Mouse (Mus musculus) forebrain, embryonic 13.5 days (tissue): ENCODE measurements around the gene Foxb1. TPM values are rescaled to one million over a fixed set of nuclear protein-coding genes. Genes with fewer than 3 reads are reported as not detected.

Experiments used
- ATAC-seq: fragments of 200-750 bp; cut with Nextera tagmentation; 2 replicates; pipeline ENCODE4 v1.8.0; 2017
- H3K27ac ChIP-seq: fragments of 300-500 bp; sonication (generic); 2 replicates; pipeline ENCODE4 v1.5.1; 2015; ENCODE audit warnings: inconsistent platforms, mild to moderate bottlenecking, moderate library complexity
- H3K27me3 ChIP-seq: fragments of 300-500 bp; sonication (generic); 2 replicates; pipeline ENCODE4 v1.6.1; 2015; ENCODE audit warnings: mild to moderate bottlenecking, inconsistent platforms
- H3K36me3 ChIP-seq: fragments of 300-500 bp; sonication (generic); 2 replicates; pipeline ENCODE4 v1.6.1; 2015; ENCODE audit warnings: mild to moderate bottlenecking, inconsistent platforms; ENCODE audit not compliant: poor library complexity, severe bottlenecking
- H3K4me1 ChIP-seq: fragments of 300-500 bp; sonication (generic); 2 replicates; pipeline ENCODE4 v1.6.1; 2015; ENCODE audit warnings: inconsistent platforms
- H3K4me2 ChIP-seq: fragments of 300-500 bp; sonication (generic); 2 replicates; pipeline ENCODE4 v1.6.1; 2015; ENCODE audit warnings: inconsistent platforms, mild to moderate bottlenecking, moderate library complexity
- H3K4me3 ChIP-seq: fragments of 300-500 bp; sonication (generic); 2 replicates; pipeline ENCODE4 v1.5.1; 2015; ENCODE audit warnings: mild to moderate bottlenecking, inconsistent platforms
- H3K9ac ChIP-seq: fragments of 300-500 bp; sonication (generic); 2 replicates; pipeline ENCODE4 v1.6.1; 2015; ENCODE audit warnings: mild to moderate bottlenecking, inconsistent platforms
- H3K9me3 ChIP-seq: fragments of 300-500 bp; sonication (generic); replicated peaks from 2 replicates; pipeline ENCODE4 v1.6.1; 2016; ENCODE audit warnings: inconsistent platforms
- WGBS: fragments of 180-500 bp; shearing (Covaris S2); methylation state at CpG from one replicate; pipeline ENCODE4 v1.1.7; 2015; 5-methylcytosine and 5-hydroxymethylcytosine counted together
- polyA plus RNA-seq: library from polyadenylated mRNA; unstranded; fragments of >200 nt; fragmentation: Nextera tagmentation; extraction: Ambion mirVana; gene quantifications from 2 replicates; pipeline ENCODE4 v1.2.1, GENCODE M21; 2015

The Foxb1 gene
- polyA plus RNA-seq: 1.6 and 3.2 TPM in 2 replicates

DNA sequence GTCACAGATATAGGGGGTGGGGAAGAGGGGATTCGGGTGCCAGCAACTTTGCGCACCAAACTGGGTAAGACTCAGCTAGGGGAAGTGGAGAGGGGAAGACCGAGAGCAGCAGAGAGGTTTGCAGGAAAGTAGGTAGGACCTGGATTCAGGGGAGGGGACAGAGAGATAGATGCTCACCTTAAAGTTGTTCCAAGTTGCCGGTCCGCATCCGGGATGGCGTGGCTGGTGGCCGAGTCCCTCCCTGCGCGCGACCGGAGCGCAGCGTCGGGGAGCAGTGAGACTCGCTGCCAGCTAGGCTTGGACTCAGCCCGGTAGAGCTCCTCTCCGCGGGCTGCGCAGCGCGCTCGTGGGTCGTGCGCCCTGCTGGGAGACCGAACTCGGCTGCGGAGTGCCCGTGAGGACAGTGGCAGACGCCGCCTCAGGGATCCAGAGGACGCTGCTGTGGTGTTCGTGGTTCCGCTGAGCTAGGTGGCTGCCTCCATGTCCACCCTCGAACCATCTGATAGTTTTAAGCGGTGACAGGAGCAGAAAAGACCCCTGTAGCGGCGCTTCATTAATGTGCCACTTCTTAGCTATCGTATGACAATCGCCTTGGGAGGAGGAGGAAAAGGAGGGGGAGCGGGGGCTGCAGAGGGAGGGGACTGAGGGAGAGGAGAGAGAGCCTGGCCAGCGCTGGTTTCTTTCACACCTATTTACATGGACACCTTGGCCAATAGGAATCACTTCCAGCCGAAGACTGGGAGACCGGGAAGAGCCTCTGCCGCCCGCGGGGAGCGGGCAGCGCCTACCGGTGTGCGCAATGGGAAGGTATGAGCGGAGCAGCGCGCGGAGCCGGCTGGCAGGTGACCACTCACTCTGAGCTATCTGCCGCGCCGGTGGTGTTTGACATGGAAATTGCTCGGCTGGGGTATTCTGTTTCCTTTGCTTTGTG lies at the start of gene Foxb1:
Gene Foxb1 (minus strand): TSS at position 570 of the 931 bp plus-strand sequence.
- ATAC-seq: 0 out of 2 replicates have a peak, but pooled peaks have one; percentile 8
- H3K27ac ChIP-seq: no peak within 1 kb of the TSS
- H3K4me1 ChIP-seq: peaks cover 40% of the 10 kb centered on the region
- no peaks in the 10 kb centered on the region for H3K9me3 ChIP-seq
- peak within 1 kb of the TSS; percentile 31 for H3K4me3 ChIP-seq
- peak within 1 kb of the TSS; percentile 45 for H3K4me2 ChIP-seq
- H3K36me3 ChIP-seq: no peaks in the 10 kb centered on the region
- WGBS: under 1% methylated on average over 60 of the region's 60 CpGs
- peak within 1 kb of the TSS; percentile 40; the same call in 1 of the 2 replicates for H3K9ac ChIP-seq
- peaks cover 99% of the 10 kb centered on the region for H3K27me3 ChIP-seq

DNA sequence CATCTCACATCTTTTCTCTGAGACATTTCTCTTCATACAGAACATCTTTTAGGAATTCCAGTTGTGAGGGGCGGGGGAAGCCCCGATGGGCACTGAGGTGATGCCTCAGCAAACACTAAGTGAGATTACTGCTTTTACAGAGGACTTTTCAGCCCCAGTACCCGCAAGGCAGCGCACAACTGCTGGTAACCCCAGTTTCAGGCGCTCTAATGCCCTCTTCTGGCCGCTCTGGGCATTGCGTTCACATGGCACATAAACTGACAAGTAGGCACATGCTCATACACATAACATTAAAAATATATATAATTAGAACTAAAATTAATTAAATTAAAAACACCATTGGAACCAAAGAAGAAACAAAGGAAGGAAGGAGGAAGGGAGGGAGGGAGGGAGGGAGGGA lies 29.8 kb upstream of the Foxb1 start:
- no peak overlapping the region for H3K4me2 ChIP-seq

DNA sequence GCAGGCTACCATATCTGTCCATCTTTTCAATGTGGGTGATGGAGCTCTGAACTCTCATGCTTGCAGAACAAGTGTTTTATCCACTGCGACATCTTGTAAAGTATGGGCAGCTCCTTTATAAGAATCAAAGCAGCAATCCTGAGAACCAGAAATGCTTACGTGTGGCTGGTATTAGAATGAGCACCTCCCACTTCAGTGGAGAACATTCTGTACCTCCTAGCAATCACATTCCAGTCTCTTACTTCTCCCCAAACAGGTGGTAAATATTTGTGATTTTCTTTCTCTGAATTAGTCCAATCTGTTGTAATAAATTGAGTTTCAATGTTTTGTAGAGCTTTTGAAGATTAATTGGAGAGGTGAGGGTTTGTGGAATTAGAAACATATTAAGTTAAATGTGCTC lies 19.3 kb upstream of the Foxb1 start:
- Histone ChIP-seq H3K4me2 (no peak overlapping the region), H3K27me3 (peaks cover 76% of the 10 kb centered on the region), H3K4me1 (no peaks in the 10 kb centered on the region), H3K9ac (no peak overlapping the region), H3K36me3 (no peaks in the 10 kb centered on the region), H3K4me3 (no peak overlapping the region), H3K27ac (no peak overlapping the region), H3K9me3 (no peaks in the 10 kb centered on the region)
- 91% methylated on average over 2 of the region's 2 CpGs for WGBS
- ATAC-seq: no peak

More for the DNA sequence above, 29.8 kb upstream of the Foxb1 start:
- Histone ChIP-seq H3K4me1 (no peaks in the 10 kb centered on the region), H3K27ac (no peak overlapping the region), H3K9me3 (no peaks in the 10 kb centered on the region), H3K9ac (no peak overlapping the region), H3K36me3 (no peaks in the 10 kb centered on the region), H3K4me3 (no peak overlapping the region), H3K27me3 (peaks cover 35% of the 10 kb centered on the region)
- ATAC-seq: no peak
- WGBS: 60% methylated on average over 7 of the region's 7 CpGs

DNA sequence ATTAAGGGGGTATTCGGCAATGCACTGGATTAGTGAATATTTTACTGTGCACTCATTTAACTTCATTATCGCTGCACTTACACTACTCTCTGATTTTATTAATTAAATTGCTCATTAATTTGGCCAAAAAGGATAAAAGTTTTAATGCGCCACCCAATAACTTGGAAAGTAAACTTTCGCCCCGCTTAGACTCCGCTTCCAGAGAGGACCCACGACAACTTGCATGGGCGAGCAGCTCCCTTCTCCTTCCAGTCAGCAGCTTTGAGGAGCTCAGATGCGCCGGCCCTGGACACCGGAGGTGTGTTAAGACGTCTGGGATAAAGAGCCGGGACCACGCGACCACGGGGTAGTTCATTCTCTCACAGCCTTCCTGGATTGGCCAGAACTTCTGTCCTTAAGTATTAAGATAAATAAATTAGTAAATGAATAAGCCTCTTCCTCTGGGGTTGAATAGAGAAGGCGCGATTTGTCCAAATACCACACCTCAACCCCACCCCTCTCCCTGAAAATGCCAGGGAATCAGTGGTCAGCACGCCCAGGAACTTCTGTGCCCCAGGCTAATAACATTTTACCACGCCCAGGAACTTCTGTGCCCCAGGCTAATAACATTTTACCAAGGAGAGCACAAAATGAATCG lies 9.3 kb upstream of the Foxb1 start:
- H3K4me3 ChIP-seq: no peak overlapping the region
- no peaks in the 10 kb centered on the region for H3K9me3 ChIP-seq
- peaks cover 99% of the 10 kb centered on the region for H3K27me3 ChIP-seq
- WGBS: 2% methylated on average over 21 of the region's 21 CpGs
- no peak overlapping the region for H3K27ac ChIP-seq
- H3K9ac ChIP-seq: no peak overlapping the region
- H3K4me1 ChIP-seq: peaks cover 36% of the 10 kb centered on the region
- no peaks in the 10 kb centered on the region for H3K36me3 ChIP-seq
- H3K4me2 ChIP-seq: peak overlapping the region; percentile 14; the same call in 1 of the 2 replicates
- ATAC-seq: peak; percentile 41

DNA sequence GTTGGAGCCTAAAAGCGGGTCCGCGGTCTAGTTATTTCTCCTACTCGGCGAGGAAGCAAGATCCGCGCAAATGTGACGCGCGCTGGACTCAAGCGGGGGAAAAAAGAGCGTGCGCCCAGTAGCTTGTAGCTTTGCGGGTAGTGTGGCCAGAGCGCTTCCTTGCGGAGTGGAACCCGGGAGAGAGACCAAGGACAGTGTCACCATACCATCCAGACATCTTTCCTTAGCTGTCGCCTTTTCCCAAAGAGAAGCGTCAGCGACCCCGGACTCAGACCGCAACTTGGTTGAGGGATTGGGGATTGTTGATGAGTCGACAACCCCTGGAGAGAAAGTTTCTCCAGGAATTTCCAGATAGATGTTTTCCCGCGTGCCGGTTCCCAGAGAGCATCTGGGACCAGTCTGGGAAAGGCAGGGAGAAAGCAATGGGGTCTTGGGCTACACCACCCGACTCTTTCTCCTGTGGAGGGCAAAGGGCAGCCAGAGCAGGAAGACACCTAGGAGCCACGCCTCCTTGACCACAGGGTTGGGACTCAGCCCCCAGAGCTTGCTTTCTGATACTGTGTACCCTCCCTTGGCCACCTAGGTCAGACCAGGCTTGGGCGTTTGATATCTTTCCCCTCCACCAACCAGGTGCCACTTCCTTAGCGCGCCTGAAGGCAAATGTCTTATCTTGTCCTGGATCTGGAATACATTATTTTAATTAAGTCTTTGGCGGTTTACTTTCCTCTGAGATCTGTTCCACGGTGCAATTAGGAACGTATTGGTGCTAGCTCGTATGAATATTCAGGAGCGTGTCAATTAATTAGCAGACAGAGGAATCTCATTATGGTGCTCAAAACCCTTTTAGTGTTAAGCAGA lies 8.6 kb upstream of the Foxb1 start:
- H3K27ac ChIP-seq: no peak overlapping the region
- H3K4me2 ChIP-seq: peak overlapping the region; percentile 10; the same call in 1 of the 2 replicates
- H3K4me3 ChIP-seq: no peak overlapping the region
- WGBS: under 1% methylated on average over 36 of the region's 36 CpGs
- peak; percentile 77 for ATAC-seq
- H3K27me3 ChIP-seq: peaks cover 100% of the 10 kb centered on the region
- no peaks in the 10 kb centered on the region for H3K9me3 ChIP-seq
- no peaks in the 10 kb centered on the region for H3K36me3 ChIP-seq
- H3K4me1 ChIP-seq: peaks cover 42% of the 10 kb centered on the region
- no peak overlapping the region for H3K9ac ChIP-seq

DNA sequence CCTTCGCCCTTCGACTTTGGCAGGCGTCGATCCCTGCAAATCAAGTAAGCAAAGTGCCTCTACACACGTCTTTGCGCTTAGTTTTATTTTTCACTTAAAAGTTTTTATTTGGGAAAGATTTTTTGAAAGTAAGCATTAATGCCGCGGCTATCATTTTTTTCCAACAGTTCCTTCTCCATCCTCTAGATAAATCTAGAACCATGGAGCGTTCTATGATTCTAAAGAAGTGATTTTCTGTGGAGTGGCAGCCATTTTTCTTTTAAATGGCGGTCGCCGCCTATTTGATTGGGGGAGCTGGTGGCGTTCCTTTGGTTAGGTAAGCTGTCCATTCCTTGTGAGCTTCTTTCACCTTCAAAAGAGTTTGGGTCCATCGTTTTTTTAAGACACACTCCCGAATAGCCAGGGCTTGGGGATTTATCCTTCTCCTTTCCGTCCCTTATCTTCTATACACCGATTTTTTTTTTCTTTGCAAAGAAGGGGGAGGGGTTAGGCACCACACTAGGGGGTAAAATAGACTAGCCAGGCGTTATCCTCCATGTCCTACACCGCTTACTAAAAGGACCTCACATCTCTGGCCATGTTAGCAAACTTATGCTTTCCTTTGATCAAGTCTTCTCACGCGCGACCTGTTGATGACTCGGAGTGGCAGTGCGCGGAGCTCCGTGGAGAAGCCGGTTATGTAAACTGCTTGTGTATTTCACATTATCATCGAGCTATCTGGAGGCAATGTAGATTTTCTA lies 7.6 kb upstream of the Foxb1 start:
- H3K4me2 ChIP-seq: no peak overlapping the region
- no peak for ATAC-seq
- peaks cover 43% of the 10 kb centered on the region for H3K4me1 ChIP-seq
- H3K27ac ChIP-seq: no peak overlapping the region
- H3K9me3 ChIP-seq: no peaks in the 10 kb centered on the region
- H3K4me3 ChIP-seq: no peak overlapping the region
- no peaks in the 10 kb centered on the region for H3K36me3 ChIP-seq
- under 1% methylated on average over 28 of the region's 28 CpGs for WGBS
- H3K27me3 ChIP-seq: peaks cover 100% of the 10 kb centered on the region
- no peak overlapping the region for H3K9ac ChIP-seq

DNA sequence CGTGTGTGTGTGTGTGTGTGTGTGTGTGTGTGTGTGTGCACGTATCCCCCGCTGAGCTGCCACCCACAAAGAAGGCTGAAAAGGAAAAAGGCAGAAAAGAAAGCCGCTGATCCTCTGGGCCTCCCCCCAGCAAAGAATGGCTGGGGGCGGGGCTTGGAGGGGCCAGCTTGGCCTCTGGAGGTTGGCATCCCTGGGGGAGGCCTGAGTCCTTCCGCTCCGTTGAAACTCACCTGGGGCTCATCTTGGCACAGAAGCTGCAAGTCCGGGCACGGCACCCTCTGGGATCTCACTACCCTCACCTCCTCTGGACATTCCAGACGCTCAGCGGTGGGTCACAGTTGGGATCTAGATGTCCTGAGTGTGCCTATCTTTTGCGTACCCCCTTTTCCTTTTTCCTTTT lies 6.7 kb upstream of the Foxb1 start:
- peaks cover 100% of the 10 kb centered on the region for H3K27me3 ChIP-seq
- no peak overlapping the region for H3K9ac ChIP-seq
- H3K4me2 ChIP-seq: no peak overlapping the region
- H3K4me3 ChIP-seq: no peak overlapping the region
- no peak overlapping the region for H3K27ac ChIP-seq
- peaks cover 46% of the 10 kb centered on the region for H3K4me1 ChIP-seq
- H3K9me3 ChIP-seq: no peaks in the 10 kb centered on the region
- ATAC-seq: no peak
- 0% methylated on average over 10 of the region's 12 CpGs for WGBS
- H3K36me3 ChIP-seq: no peaks in the 10 kb centered on the region

DNA sequence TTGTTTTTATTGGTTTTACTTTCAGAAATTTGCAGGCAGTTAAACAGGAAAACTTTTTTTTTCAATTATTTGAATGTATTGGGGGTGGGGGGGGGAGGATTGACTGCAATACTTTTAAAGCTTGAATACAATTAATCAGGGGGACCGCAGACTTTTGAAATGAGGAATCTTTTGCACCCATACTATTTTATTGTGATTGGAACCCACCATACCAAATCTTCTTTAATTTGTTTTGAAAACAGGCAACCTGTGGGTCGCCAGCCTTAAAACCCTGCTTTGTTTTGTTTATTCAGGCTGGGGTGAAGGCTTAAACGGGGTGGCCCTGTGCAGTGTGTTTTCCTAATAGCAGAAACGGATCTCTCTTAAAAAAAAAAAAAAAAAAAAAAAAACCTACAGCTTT lies 6.2 kb upstream of the Foxb1 start:
- Histone ChIP-seq H3K36me3 (no peaks in the 10 kb centered on the region), H3K27ac (no peak overlapping the region), H3K9me3 (no peaks in the 10 kb centered on the region), H3K9ac (no peak overlapping the region), H3K4me1 (peaks cover 46% of the 10 kb centered on the region), H3K4me2 (no peak overlapping the region), H3K4me3 (no peak overlapping the region), H3K27me3 (peaks cover 100% of the 10 kb centered on the region)
- WGBS: 0% methylated on average over 4 of the region's 4 CpGs
- ATAC-seq: no peak

DNA sequence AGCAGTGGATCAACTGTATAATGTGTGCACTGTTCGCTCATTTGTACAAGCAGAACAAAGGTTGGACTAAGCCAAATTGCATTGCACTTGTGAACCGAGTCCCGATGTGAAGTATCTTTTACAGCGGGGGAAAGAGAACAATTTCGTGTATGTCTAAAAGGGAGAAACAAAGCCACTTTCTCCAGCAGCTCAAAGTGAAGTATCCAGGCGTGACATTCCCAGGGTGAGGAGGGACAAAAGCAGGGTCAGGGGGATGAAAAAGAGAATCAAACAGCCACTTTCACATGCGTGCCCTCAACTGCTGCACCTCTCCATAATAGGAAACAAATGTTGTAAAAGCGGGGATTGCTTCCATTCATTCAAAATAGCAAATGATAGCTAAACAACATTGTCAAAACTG lies 5.6 kb upstream of the Foxb1 start:
- H3K27me3 ChIP-seq: peaks cover 100% of the 10 kb centered on the region
- H3K36me3 ChIP-seq: no peaks in the 10 kb centered on the region
- H3K9ac ChIP-seq: no peak overlapping the region
- ATAC-seq: no peak
- H3K4me3 ChIP-seq: no peak overlapping the region
- no peaks in the 10 kb centered on the region for H3K9me3 ChIP-seq
- no peak overlapping the region for H3K4me2 ChIP-seq
- no peak overlapping the region for H3K27ac ChIP-seq
- WGBS: under 1% methylated on average over 8 of the region's 8 CpGs
- peaks cover 46% of the 10 kb centered on the region for H3K4me1 ChIP-seq

DNA sequence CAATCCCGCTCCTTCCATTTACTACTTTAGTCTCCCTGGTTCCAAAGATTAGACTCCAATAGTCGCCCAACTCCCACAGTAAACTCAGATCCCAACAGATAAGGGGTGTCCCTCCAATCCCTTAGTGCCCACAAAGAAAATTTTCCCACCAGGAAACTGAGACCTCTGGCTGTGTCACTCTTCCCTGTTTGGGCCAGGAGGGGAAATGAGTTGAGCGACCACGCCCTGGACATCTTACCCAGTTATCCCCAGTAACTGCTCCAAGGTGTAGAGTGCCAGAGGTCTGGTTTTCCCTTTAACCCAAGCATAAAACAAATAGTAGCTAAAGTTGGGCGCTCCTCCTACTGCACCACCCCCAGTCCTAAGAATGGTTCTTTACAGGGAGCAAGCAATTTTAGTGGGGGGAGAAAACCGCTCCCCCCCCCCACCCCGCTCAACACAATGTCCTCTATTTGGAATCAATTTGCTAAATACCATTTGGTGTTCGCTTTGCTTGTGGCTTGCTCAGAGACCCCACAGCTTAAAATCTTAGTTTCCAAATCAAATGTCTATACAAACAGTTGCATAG lies 4.8 kb upstream of the Foxb1 start:
- H3K27me3 ChIP-seq: peaks cover 100% of the 10 kb centered on the region
- WGBS: 1% methylated on average over 8 of the region's 8 CpGs
- no peak overlapping the region for H3K27ac ChIP-seq
- no peak overlapping the region for H3K9ac ChIP-seq
- no peak overlapping the region for H3K4me3 ChIP-seq
- no peaks in the 10 kb centered on the region for H3K36me3 ChIP-seq
- ATAC-seq: no peak
- H3K4me2 ChIP-seq: no peak overlapping the region
- peaks cover 50% of the 10 kb centered on the region for H3K4me1 ChIP-seq
- H3K9me3 ChIP-seq: no peaks in the 10 kb centered on the region
